Mouse (Mus musculus): Measurements from ENCODE around the gene Syngr2. TPM values are rescaled to one million over a fixed set of nuclear protein-coding genes. Genes with fewer than 3 reads are reported as not detected.
"Not testable (repeated sequence)": the region's sequence is repeated elsewhere in the genome, so short reads cannot be mapped to it uniquely, and the experiment has no call there.

The Syngr2 gene
- total RNA-seq, 2 experiments from 2014 or later = 11.6 to 14.0 TPM

DNA sequence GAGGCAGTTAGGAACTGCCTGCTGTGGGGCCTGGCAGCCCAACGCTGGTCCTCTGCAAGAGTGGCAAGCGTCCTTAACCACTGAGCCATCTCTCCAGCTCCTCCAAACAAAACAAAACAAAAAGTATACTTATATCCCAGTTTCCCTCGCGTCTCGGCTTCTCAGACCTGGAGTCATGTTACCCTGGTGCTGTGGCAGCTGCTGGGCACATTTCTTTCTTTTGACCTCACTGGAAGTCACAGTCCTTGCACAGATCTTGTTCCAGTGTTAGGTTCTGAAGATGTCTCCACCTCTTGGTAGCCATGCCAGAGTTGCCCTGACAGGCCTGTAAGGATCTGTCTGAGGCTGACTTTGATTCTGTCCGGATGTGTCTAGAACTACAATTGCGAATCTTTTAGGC is 7.8 kb upstream of the Syngr2 start:
- DNase-seq (ENCODE audit: low spot score in 2 of 2) = no peak
- intact Hi-C loops (cut with DNase I) = no loop called here

DNA sequence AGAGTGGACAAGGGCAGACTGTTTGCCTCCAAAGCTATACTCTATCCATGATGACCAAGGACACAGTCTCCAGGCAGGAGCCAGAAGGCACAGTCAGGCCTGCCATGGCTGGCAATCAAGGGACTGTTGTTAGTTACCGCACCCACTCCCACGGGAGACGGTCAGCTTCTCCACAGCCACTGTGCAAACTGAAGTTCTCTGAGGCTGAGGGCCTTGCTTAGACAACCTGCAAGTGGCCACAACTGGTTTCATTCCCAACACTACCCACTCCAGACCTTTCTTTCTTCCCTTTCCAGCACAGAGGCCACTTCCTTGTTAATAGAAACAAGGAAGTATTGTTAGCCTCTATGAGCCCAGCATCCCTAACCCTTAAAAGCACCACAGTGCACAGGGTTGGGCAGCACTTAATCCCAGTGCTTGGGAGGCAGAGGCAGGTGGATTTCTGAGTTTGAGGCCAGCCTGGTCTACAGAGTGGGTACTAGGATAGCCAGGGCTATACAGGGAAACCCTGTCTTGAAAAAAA is 6.2 kb upstream of the Syngr2 start:
- DNase-seq (ENCODE audit: low spot score in 2 of 2) = no peak
- intact Hi-C loops (cut with DNase I) = no loop called here

DNA sequence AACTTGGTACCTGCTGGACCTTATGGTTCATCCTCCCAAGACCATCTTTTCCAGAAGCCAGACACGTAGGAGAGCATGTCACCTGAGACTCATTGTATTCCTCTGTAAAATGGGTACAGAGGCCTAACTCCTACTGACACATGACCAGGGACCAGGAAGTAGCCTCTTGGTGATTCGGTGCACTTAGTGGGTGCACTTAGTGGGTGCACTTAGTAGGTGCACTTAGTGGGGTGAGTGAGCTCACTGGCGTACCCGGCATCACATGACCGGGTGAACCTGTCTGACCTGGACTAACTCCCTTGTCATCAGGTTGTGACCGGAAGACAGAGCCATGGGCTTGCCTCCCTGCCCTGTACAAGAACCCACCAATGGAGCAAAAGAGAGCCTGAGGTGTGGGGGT is 2.7 kb upstream of the Syngr2 start:
- no peak for DNase-seq (ENCODE audit: low spot score in 2 of 2)
- intact Hi-C loops (cut with DNase I) = no loop called here

DNA sequence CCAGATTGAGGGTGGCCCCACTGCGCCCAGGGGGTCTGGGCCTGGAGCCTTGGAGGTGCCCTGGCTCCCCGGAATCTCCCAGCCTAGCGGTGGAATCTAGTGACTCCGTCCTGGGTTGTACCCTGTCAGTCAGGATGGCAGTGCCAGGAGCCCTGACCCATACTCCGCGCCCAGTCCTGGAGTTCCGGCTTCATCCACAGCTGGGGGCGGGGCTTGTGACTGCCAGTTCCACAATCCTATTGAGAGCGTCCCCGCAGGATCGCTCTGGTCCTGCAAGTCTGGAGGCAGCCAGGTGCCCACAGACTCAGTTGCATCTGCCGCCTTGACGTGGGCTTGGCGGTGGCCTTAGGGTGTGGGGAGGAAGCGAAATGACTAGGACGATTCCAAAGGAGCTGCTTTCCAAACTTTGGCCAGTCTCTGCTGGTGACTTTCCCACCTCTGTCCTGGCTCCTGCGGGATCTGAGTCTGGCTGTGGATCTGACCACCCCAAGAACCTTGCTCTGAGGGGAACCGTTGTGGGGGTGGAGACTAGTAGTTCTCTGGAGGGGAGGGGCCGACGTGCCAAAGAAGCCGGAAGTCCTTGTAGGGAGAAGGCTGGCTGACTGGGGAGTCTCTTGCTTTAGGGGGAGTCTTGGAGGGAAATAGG is 1.1 kb downstream of the Syngr2 start:
- peak; percentile 56 to 57 for DNase-seq (ENCODE audit: low spot score in 2 of 2)
- intact Hi-C loops (cut with DNase I) = no loop called here

DNA sequence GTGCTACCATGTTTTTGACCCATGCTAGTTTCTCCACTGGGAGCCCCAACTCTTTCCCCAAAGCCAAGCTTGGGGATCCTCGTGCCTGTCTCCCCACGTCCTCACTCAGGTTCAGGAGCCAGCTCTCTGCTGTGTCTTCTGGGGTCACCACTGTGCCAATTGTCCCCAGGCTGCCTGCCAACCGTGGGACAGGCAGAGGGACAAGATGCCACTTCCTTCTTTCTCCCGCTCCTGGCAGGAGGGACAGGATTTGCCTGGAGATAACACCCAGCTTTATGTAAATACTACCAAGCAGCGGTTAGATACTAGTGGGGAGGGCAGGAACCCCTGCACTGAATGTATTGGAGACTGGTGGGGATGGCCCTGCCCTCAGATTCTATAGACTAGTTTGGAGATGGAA is 4.4 kb downstream of the Syngr2 start:
- no peak for DNase-seq (ENCODE audit: low spot score in 2 of 2)
- intact Hi-C loops (cut with DNase I) = no loop called here

DNA sequence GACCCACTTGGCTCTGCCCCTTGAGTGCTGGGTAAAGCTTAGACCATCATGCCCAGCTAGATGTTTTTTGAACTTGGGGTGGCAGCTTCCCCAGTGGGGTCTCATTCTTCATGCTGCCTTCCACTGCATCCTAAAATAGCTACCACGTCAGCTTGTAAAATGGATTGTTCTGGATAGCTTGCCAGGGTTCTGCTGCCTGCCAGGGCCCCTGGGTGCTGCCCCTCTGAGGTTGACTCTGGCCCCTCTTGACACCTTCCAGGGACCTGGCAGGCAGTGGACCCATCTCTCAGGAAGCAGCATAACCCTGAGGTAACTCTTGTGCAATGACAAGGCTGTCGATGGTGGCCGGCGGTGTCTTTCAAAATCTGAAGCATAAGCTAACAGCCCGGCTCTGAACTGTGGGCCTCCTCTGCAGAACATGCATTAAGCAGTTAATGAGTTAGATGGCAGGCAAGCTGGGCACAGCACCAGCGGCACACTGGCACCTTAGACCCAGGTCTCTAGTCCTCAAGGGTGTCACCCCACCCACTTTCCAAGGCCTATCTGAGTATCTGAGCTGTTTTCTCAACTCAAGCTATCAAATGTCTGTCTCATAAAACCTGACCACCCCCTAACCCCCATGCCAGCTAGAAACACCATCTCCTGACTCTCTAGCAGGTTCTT is 5.4 kb downstream of the Syngr2 start:
- DNase-seq (ENCODE audit: low spot score in 2 of 2) = no peak
- intact Hi-C loops (cut with DNase I) = no loop called here

DNA sequence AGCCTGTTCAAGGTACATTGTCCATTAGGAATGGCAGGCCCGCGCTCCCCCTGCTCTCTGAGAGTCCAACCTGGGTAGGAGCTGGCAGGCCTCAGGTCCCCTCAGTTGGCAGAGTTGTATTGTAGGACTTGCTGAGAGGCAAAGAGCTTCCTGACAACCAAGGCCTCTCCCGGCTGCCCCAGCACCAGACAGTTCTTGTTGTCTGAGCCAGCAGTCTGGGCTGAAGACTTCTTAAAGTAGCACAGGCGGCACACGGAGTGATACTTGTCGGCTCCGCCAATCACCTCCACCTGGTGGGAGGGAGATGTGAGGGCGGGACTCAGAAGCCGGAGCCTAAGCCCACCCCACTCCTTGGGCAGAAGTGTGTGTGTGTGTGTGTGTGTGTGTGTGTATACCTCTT is 6.4 kb downstream of the Syngr2 start:
- intact Hi-C loops (cut with DNase I) = not testable (repeated sequence)
- peak in 1 of 2 experiments; percentile 31 for DNase-seq (ENCODE audit: low spot score in 2 of 2)

DNA sequence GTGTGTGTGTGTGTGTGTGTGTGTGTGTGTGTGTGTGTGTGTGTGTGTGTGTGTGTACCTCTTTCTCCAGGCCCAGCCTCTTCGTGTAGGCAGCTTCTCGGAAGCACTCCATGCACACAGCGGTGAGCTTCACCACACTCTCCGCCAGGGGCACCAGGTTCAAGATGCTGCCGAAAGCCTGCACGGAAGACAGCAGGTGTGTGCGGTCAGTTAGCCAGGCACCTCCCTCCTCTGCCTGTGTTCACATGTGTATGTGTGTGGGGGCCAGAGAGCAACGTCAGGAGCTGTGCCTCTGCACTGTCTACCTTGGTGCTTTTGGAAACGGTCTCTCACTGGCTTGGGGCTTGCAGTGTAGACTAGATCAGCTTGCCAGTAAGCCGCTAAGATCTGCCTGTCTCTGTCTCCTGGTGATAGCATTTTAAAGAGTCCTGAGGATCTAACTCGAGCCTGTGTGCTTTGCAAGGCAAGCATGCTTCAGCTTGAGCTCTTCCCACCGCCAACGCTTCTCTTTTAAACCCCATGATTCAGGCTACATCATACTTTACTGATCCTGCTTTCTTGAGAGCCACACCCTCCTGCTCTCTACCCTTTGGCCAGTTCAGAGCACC is 7.0 kb downstream of the Syngr2 start:
- DNase-seq (ENCODE audit: low spot score in 2 of 2) = peak in 1 of 2 experiments; percentile 53
- intact Hi-C loops (cut with DNase I) = no loop called here

DNA sequence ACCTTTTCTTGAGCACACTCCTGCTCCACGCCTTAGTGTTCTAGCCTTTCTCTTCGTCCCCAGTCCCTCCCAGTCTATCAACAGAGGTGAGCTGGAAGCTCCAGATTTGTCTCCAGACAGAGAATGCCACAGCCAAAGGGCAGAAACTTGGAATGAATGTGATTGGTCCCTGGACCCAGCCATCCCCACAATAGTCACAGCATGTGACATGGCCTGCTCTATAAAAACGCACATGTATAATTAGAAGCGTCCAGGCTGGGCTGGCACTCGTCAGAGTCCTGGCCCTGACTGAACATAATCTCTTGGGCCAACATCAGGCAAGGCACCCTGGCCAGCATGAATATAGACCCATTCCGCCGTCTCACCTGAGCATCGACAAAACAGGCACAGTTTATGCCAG is 9.6 kb downstream of the Syngr2 start:
- DNase-seq (ENCODE audit: low spot score in 2 of 2) = no peak
- intact Hi-C loops (cut with DNase I) = no loop called here

DNA sequence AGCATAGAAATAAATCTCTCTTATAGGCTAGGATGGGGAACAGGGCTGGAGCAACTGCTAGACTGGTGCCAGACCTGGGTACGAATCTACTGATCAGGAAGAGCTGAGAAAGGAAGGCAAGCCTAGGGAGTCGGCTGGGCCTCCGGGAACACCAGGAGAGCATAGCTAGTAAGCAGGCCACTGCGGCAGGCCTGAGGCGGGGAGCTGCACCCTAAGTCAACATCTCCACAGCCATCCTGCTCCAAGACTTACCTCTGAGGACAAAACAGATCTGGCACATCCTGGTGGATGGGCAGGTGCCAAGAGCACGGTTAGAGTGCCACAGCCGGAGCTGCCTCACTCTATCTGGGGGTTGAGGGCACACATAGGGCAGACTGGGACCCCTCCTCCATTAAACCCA is 10.7 kb downstream of the Syngr2 start:
- intact Hi-C loops (cut with DNase I) = loop anchor here (5.0 to 10.0 kb wide), 2 partner anchors 453 to 575 kb away; no protein-coding TSS in a partner anchor

DNA sequence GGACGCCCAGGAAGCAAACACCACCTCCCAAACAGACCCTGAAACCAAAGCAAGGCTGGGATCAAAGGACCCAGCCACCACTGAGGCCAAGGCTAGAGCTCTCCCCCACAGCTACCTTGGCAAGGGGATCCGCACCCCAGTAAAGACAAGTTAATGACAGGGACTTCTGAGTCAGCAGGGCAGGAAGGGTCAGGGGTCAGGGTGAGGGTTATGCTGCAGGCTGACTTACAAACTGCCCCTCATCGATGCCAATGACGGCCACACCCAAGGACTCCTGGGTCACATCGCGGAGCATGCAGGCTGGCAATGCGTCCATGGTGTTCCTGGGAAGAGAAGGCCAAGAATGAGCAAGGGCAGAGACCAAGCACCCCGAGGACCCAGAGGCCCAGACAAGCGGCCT is 12.4 kb downstream of the Syngr2 start:
- no peak for DNase-seq (ENCODE audit: low spot score in 2 of 2)
- intact Hi-C loops (cut with DNase I) = loop anchor here (5.0 to 10.0 kb wide), 2 partner anchors 455 to 577 kb away; no protein-coding TSS in a partner anchor

More for the DNA sequence above, 10.7 kb downstream of the Syngr2 start:
- DNase-seq (ENCODE audit: low spot score in 2 of 2) = no peak

DNA sequence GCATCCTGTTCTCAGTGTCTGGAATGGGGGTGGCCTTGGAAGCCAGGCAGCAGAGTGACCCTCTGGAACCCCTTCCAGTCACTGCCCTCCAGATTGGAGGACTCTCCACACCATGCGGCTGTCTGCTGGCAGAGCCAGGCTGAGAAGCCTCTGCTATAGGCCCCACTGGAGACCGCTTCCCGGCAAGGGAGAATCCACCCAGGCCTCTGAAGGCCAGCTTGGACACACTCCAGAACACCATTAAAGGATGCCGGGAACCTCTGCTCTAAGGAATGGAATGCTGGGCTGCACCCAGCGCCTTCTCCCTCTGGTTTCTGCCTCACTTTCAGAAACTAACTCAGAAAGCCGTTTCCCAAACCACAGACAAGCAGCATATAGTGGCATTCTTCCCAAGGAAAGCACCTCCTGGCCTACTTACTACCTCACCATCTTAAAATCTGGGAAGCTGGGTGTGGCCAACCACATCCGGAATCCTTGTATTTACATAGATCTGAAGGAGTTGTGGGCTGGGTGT is 13.3 kb downstream of the Syngr2 start:
- no peak for DNase-seq (ENCODE audit: low spot score in 2 of 2)
- intact Hi-C loops (cut with DNase I) = loop anchor here (5.0 to 10.0 kb wide), 2 partner anchors 455 to 578 kb away; no protein-coding TSS in a partner anchor

DNA sequence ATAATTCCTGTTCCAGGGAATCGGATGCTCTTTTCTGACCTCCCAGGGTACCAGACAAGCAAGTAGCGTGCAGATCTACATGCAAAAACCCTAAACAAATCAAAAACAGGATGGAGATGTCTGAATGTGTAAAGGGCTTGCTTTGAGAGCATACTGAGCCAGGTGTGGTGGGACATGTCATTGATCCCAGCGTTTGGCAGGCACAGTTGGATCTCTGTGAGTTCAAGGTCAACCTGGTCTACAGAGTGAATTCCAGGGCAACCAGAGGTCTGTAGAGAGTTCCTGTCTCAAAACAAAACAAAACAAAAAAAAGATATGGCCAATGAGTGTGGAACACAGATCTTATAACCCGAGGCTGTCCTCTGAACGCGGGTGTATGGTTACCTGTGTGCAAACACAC is 13.9 kb downstream of the Syngr2 start:
- intact Hi-C loops (cut with DNase I) = loop anchor here (5.0 to 10.0 kb wide), 2 partner anchors 456 to 579 kb away; no protein-coding TSS in a partner anchor
- DNase-seq (ENCODE audit: low spot score in 2 of 2) = no peak

DNA sequence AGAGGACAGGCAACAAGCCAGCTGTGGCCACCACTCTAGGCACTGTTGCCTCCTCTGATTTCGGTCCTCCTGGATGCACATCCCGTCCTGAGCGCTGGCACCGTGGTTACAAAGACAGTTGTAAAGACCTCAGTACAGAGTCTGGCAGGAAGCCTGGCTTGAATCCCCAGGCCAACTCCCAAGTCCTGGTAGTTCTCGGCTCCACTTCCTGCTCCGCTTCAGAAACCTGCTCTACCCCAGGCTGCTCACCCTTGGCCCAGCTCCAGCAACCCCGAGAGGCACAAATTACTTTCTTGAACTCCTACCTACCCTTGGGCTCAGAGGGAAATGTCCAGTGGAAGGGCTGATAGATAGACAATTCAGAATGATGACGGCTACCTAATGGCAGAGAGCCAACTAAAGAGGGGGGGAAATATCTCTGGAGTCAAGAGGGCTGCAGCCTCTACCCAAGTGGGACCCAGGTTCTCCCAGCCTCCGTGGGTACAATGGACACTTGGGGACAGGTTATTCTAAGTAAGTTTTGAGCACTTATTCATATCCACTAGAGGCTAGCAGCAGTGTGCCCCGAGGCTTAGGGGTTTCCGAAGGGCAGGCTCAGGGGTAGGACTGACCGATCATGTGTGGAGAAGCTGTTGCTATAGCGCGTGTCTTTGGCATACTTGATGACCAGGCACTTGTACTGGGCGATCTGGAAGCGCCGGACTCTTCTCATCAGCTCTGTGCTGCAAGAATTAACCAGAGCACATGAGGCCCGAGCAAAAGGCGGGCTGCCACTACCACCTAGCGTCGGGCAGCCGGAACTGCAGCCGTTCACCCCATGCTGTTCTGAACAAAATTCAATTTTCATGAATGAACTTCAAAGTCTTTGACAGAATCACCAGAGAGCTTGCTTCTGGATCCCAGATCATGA is 14.8 kb downstream of the Syngr2 start:
- intact Hi-C loops (cut with DNase I) = loop anchor here (1.0 to 10.0 kb wide), 6 partner anchors 34 to 580 kb away; no protein-coding TSS in a partner anchor

DNA sequence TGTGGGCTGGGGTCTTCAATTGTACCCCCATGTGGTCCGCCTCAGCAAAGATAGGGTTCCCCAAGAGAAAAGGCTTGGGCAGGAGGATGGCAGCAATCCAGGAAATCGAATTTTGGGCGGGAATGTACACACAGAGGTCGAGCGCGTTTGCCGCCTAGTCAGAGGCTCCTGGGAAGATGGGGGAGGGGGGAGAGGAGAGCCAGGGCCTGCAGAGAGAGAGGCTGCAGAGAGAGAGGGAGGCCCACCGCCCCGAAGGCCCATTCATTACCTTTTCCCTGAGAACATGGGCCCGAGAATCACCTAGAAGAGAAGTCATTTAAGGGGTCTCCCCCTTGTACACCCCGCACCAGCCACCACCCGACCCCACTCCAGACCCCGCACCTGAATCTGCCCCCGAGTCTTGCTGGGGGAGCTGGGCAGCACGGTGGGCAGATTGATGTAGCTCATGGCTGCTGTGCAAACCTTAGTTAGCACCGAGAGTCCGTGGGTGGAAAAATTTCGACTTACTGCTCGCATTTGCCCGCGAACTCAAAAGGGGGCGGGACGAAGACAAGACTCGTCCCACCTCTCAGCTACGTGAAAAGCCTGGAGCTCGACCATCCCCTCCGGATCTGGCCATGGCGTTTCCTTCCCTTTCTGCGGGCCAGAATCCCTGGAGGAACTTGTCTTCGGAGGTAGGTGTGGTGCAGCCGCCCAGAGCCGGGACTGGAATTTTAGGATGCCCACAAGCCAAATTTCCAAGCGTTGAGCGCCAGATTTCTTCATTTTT is 16.0 kb downstream of the Syngr2 start, which contains the start of the genes Afmid and Tk1:
Gene Afmid, plus strand, starts transcription at position 592 of the 769 bp plus-strand sequence.
Gene Tk1, minus strand, starts transcription at position 760 of the 769 bp plus-strand sequence.
- peak in 1 of 2 experiments; percentile 54 for DNase-seq (ENCODE audit: low spot score in 2 of 2)
- intact Hi-C loops (cut with DNase I) = loop anchor here (2.0 to 10.0 kb wide), 3 partner anchors 117 to 581 kb away; no protein-coding TSS in a partner anchor

More for the DNA sequence above, 14.8 kb downstream of the Syngr2 start:
- peak; percentile 77 to 87 for DNase-seq (ENCODE audit: low spot score in 2 of 2)

DNA sequence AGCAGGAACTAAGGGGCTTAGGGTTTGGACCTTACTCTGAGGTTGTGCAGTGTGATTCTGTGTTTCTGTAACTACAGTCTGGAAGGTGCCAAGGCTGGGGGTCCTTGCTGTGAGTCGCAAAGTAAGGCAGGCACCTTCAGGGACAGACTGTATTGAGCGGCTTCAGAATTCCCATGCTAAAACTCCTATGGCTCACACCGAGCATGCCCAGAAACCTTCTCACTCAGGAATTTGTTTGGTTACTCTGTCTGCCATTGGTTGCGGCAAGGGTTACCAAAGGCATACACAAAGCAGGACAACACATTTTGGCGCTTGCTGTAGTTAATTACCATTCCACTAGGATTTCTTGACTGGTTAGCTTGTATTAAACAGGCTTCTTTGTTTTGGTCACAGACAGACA is 16.7 kb downstream of the Syngr2 start:
- intact Hi-C loops (cut with DNase I) = loop anchor here (10.0 kb wide), 1 partner anchor 581 kb away; no protein-coding TSS in a partner anchor
- no peak for DNase-seq (ENCODE audit: low spot score in 2 of 2)

DNA sequence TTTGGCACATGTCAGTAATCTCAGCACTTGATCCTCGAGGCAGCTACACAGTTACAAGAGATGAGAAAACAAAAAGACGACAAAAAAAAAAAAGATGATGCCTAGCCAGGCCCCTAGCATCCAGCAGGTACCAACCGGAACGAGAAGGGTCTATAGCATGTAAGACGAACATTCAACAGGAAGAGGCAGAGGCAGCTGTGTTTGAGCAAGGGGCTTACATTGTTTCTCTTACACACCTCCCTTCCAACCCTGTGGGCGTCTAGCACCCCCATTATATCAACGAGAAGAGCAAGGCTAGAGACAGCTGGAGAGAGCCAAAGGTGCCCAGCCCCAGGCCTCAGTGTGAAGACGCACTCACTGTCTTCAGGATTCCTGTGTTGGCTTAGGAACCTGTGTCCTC is 17.4 kb downstream of the Syngr2 start:
- intact Hi-C loops (cut with DNase I) = loop anchor here (10.0 kb wide), 1 partner anchor 582 kb away; no protein-coding TSS in a partner anchor
- DNase-seq (ENCODE audit: low spot score in 2 of 2) = no peak

DNA sequence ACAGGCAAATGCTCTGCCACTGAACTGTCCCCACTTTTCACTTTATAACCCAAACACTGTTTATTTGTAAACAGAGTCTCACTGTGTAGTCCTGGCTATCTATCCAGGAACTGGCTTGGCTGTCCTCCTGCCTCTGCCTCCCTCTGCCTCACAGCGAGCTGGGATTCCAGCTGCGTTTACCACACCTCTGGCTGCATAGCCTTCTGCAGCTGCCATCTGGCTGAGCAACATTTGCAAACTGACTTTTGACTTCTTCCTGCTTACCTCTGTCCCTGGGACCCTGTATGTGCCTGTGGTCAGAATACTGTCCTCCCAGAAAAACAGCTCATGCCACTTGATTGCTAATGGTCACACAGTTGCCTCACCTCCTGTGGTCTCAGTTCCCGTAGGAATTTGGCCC is 17.9 kb downstream of the Syngr2 start:
- DNase-seq (ENCODE audit: low spot score in 2 of 2) = no peak
- intact Hi-C loops (cut with DNase I) = loop anchor here (10.0 kb wide), 1 partner anchor 583 kb away; no protein-coding TSS in a partner anchor

Data from left cerebral cortex, postnatal 25 days (tissue).